27 mouse cellular contexts compared by ENCODE assay signal in genomic region chr3:142212821-142213220, GRCm38 (mm10). TPM values are rescaled to one million over a fixed set of nuclear protein-coding genes. Genes with fewer than 3 reads are reported as not detected.
DNase-seq lines count a peak whose midpoint lies in the region; ATAC-seq lines count a peak whose summit lies in the region.
"Had no signal": no experiment of that assay in that cellular context is flagged by ENCODE, and none has a peak within 500 bp of the region (broad histone marks: within the 10 kb centered on the region; RNA-seq: fewer than 3 reads in every experiment).

No protein-coding gene starts in this region.

- H3K4me1 ChIP-seq in embryonic facial prominence, embryonic 11.5 days (ENCODE audit: control insufficient read depth, insufficient read depth, low read length): no peaks in the 10 kb centered on the region
- H3K4me1 ChIP-seq in embryonic facial prominence, embryonic 10.5 days: peaks cover 12% of the 10 kb centered on the region
- H3K4me1 ChIP-seq in limb, embryonic 13.5 days: peaks cover 33% of the 10 kb centered on the region
- H3K4me1 ChIP-seq in forebrain, embryonic 12.5 days: peaks cover 3% of the 10 kb centered on the region; the same call in 1 of the 2 replicates
- H3K4me1 ChIP-seq: embryonic facial prominence, embryonic 13.5 days; hindbrain, embryonic 15.5 days; intestine, embryonic 15.5 days had no signal

- WGBS in embryonic facial prominence, embryonic 11.5 days: 38% methylated on average over 2 of the region's 2 CpGs
- 56% methylated on average over 2 of the region's 2 CpGs for WGBS in embryonic facial prominence, embryonic 10.5 days
- WGBS in limb, embryonic 13.5 days: 9% methylated on average over 2 of the region's 2 CpGs
- whole genome bisulfite sequencing in forebrain, embryonic 12.5 days: 76% methylated on average over 2 of the region's 2 CpGs

- ATAC-seq in embryonic facial prominence, embryonic 11.5 days (replicated peaks; ENCODE audit: insufficient number of reproducible peaks, low FRiP score, low TSS enrichment, low read depth): no peak
- 0 out of 2 replicates have a peak, but pooled peaks have one; percentile 22 for ATAC-seq in limb, embryonic 13.5 days (ENCODE audit: low FRiP score, low read depth)
- no peak for ATAC-seq in forebrain, embryonic 12.5 days (ENCODE audit: low FRiP score)
- ATAC-seq: forebrain, embryonic 13.5 days; forebrain, embryonic 16.5 days; intestine, embryonic 15.5 days; Patski had no signal

- H3K9ac ChIP-seq in embryonic facial prominence, embryonic 11.5 days (replicated peaks; ENCODE audit: low read length): no peak overlapping the region
- H3K9ac ChIP-seq in limb, embryonic 13.5 days: no peak overlapping the region
- no peak overlapping the region for H3K9ac ChIP-seq in forebrain, embryonic 12.5 days
- H3K9ac ChIP-seq: embryonic facial prominence, embryonic 13.5 days; forebrain, embryonic 13.5 days; hindbrain, embryonic 12.5 days; hindbrain, embryonic 15.5 days; intestine, embryonic 15.5 days had no signal

- no peaks in the 10 kb centered on the region for H3K9me3 ChIP-seq in embryonic facial prominence, embryonic 11.5 days (replicated peaks; ENCODE audit: control insufficient read depth, low read length)
- H3K9me3 ChIP-seq in embryonic facial prominence, embryonic 10.5 days: no peaks in the 10 kb centered on the region
- no peaks in the 10 kb centered on the region for H3K9me3 ChIP-seq in limb, embryonic 13.5 days
- H3K9me3 ChIP-seq in forebrain, embryonic 12.5 days: no peaks in the 10 kb centered on the region
- H3K9me3 ChIP-seq: embryonic facial prominence, embryonic 13.5 days; forebrain, embryonic 13.5 days; G1E; hindbrain, embryonic 12.5 days; hindbrain, embryonic 15.5 days; intestine, embryonic 15.5 days had no signal

- H3K4me2 ChIP-seq in embryonic facial prominence, embryonic 11.5 days (ENCODE audit: low read depth, low read length): no peak overlapping the region
- no peak overlapping the region for H3K4me2 ChIP-seq in limb, embryonic 13.5 days (replicated peaks)
- no peak overlapping the region for H3K4me2 ChIP-seq in forebrain, embryonic 12.5 days
- H3K4me2 ChIP-seq: embryonic facial prominence, embryonic 13.5 days; forebrain, embryonic 13.5 days; heart, embryonic 11.5 days; hindbrain, embryonic 12.5 days; hindbrain, embryonic 15.5 days; intestine, embryonic 15.5 days had no signal

- peak; percentile 72 for DNase-seq in embryonic facial prominence, embryonic 11.5 days (ENCODE audit: low spot score)
- no peak for DNase-seq in embryonic facial prominence, embryonic 10.5 days (ENCODE audit: low spot score)
- DNase-seq in embryo, embryonic 10.5 days (ENCODE audit: low spot score): peak; percentile 59
- peak; percentile 70 for DNase-seq in forelimb bud, embryonic 11.5 days (ENCODE audit: low read depth, low spot score)
- no peak for DNase-seq in urinary bladder, postnatal 36 days (ENCODE audit: low spot score in 2 of 2)
- no peak for DNase-seq in lung, postnatal 36 days
- DNase-seq: adrenal gland, postnatal 10 days; adrenal gland, postnatal 36 days; B cell, adult 2 months; cerebellum, adult 2 months; cerebellum, adult 9-11 months; cerebellum, postnatal 36 days; gastrocnemius, postnatal 25 days; kidney, adult 11 months had no signal

- no peak overlapping the region for H3K4me3 ChIP-seq in embryonic facial prominence, embryonic 11.5 days (ENCODE audit: low read depth, low read length)
- no peak overlapping the region for H3K4me3 ChIP-seq in embryonic facial prominence, embryonic 10.5 days
- no peak overlapping the region for H3K4me3 ChIP-seq in limb, embryonic 13.5 days
- no peak overlapping the region for H3K4me3 ChIP-seq in forebrain, embryonic 12.5 days (replicated peaks)
- H3K4me3 ChIP-seq: embryonic facial prominence, embryonic 13.5 days; erythroblast, embryonic 14.5 days; forebrain, embryonic 13.5 days; hindbrain, embryonic 12.5 days; hindbrain, embryonic 15.5 days; intestine, embryonic 15.5 days had no signal

- no peaks in the 10 kb centered on the region for H3K36me3 ChIP-seq in embryonic facial prominence, embryonic 11.5 days (replicated peaks; ENCODE audit: control insufficient read depth, insufficient read depth, low read depth, low read length)
- H3K36me3 ChIP-seq in embryonic facial prominence, embryonic 10.5 days (replicated peaks): no peaks in the 10 kb centered on the region
- no peaks in the 10 kb centered on the region for H3K36me3 ChIP-seq in limb, embryonic 13.5 days
- H3K36me3 ChIP-seq in forebrain, embryonic 12.5 days (replicated peaks): no peaks in the 10 kb centered on the region
- H3K36me3 ChIP-seq: embryonic facial prominence, embryonic 13.5 days; G1E; hindbrain, embryonic 12.5 days; hindbrain, embryonic 15.5 days; intestine, embryonic 15.5 days had no signal

- H3K27ac ChIP-seq in embryonic facial prominence, embryonic 11.5 days (replicated peaks; ENCODE audit: low read depth, low read length): no peak overlapping the region
- H3K27ac ChIP-seq in embryonic facial prominence, embryonic 10.5 days (replicated peaks): no peak overlapping the region
- H3K27ac ChIP-seq in limb, embryonic 13.5 days: no peak overlapping the region
- H3K27ac ChIP-seq in forebrain, embryonic 12.5 days: no peak overlapping the region
- H3K27ac ChIP-seq: embryonic facial prominence, embryonic 13.5 days; forebrain, embryonic 13.5 days; hindbrain, embryonic 12.5 days; hindbrain, embryonic 15.5 days; intestine, embryonic 15.5 days had no signal

- no peaks in the 10 kb centered on the region for H3K27me3 ChIP-seq in embryonic facial prominence, embryonic 11.5 days (ENCODE audit: control insufficient read depth, insufficient read depth, low read length)
- H3K27me3 ChIP-seq in embryonic facial prominence, embryonic 10.5 days (replicated peaks; ENCODE audit: low read depth, poor library complexity, severe bottlenecking): no peaks in the 10 kb centered on the region
- peaks cover 38% of the 10 kb centered on the region for H3K27me3 ChIP-seq in limb, embryonic 13.5 days
- H3K27me3 ChIP-seq in forebrain, embryonic 12.5 days: no peaks in the 10 kb centered on the region
- H3K27me3 ChIP-seq: CH12.LX; forebrain, embryonic 13.5 days; hindbrain, embryonic 12.5 days; hindbrain, embryonic 15.5 days; intestine, embryonic 15.5 days had no signal

RNA-seq across cellular contexts. Expression of gene Bmpr1b, which starts 43.6 kb away (rescaled TPM):
- 11.8 and 14.2 TPM in 2 replicates for polyA plus RNA-seq in embryonic facial prominence, embryonic 11.5 days (2014; fragmentation: Nextera tagmentation; extraction: Ambion mirVana)
- polyA plus RNA-seq in embryonic facial prominence, embryonic 10.5 days (2016; fragmentation: Nextera tagmentation; extraction: Ambion mirVana): 10.3 and 14.1 TPM in 2 replicates
- polyA plus RNA-seq in limb, embryonic 13.5 days (2015; fragmentation: Nextera tagmentation; extraction: Ambion mirVana): 15.6 and 15.9 TPM in 2 replicates
- 12.0 TPM in 2 replicates for polyA plus RNA-seq in forebrain, embryonic 12.5 days (2016; fragmentation: Nextera tagmentation; extraction: Ambion mirVana)
- polyA plus RNA-seq: erythroblast, embryonic 14.5 days; G1E; Patski had no signal

Comparison
In these comparisons a context has a peak if more than half of its experiments do, and no peak if none do; other contexts are left out.
1. DNase-seq: peak in embryonic facial prominence, embryonic 11.5 days (single experiment), embryo, embryonic 10.5 days (single experiment) and forelimb bud, embryonic 11.5 days (single experiment); none in embryonic facial prominence, embryonic 10.5 days (single experiment), urinary bladder, postnatal 36 days (0 of 2) and lung, postnatal 36 days (single experiment).